Mouse (Mus musculus) midbrain, embryonic 10.5 days (tissue): Measurements from ENCODE around the gene Gigyf1. TPM values are rescaled to one million over a fixed set of nuclear protein-coding genes. Genes with fewer than 3 reads are reported as not detected.

Source experiments
- DNase-seq: peaks from one replicate; pipeline ENCODE4 v3.0.0-alpha.2; 2017; ENCODE audit warnings: low spot score
- H3K27ac ChIP-seq: fragments of 300-500 bp; sonication (generic); replicated peaks from 2 replicates; pipeline ENCODE4 v1.5.1; 2016; ENCODE audit warnings: mild to moderate bottlenecking
- H3K27me3 ChIP-seq: fragments of 300-500 bp; sonication (generic); 2 replicates; pipeline ENCODE4 v1.6.1; 2016; ENCODE audit warnings: low read depth, mild to moderate bottlenecking; ENCODE audit not compliant: poor library complexity, severe bottlenecking
- H3K36me3 ChIP-seq: fragments of 300-500 bp; sonication (generic); 2 replicates; pipeline ENCODE4 v1.6.1; 2016; ENCODE audit warnings: mild to moderate bottlenecking, moderate library complexity
- H3K4me1 ChIP-seq: fragments of 300-500 bp; sonication (generic); 2 replicates; pipeline ENCODE4 v1.6.1; 2016
- H3K4me3 ChIP-seq: fragments of 300-500 bp; sonication (generic); 2 replicates; pipeline ENCODE4 v1.5.1; 2016; ENCODE audit warnings: mild to moderate bottlenecking, moderate library complexity
- H3K9me3 ChIP-seq: fragments of 300-500 bp; sonication (generic); replicated peaks from 2 replicates; pipeline ENCODE4 v1.6.1; 2016; ENCODE audit warnings: mild to moderate bottlenecking
- WGBS: fragments of 180-500 bp; shearing (Covaris S2); methylation state at CpG from one replicate; pipeline ENCODE4 v1.1.7; 2016; 5-methylcytosine and 5-hydroxymethylcytosine counted together
- polyA plus RNA-seq: library from polyadenylated mRNA; unstranded; fragments of >200 nt; fragmentation: Nextera tagmentation; extraction: Ambion mirVana; gene quantifications from 2 replicates; pipeline ENCODE4 v1.2.1, GENCODE M21; 2016

The Gigyf1 gene
- polyA plus RNA-seq, 1 experiment from 2014 or later = 15.1 TPM

GRCm38 (mm10) chr5:137530588-137531413 is 12.5 kb downstream of the Gigyf1 start:
- H3K27ac ChIP-seq = peak overlapping the region; percentile 99
- peak; percentile 76 for DNase-seq
- H3K36me3 ChIP-seq = peaks cover 49% of the 10 kb centered on the region
- peak overlapping the region; percentile 95 for H3K4me3 ChIP-seq
- 1% methylated on average over 45 of the region's 46 CpGs for WGBS
- no peaks in the 10 kb centered on the region for H3K9me3 ChIP-seq
- H3K27me3 ChIP-seq = no peaks in the 10 kb centered on the region
- peaks cover 65% of the 10 kb centered on the region for H3K4me1 ChIP-seq

DNA sequence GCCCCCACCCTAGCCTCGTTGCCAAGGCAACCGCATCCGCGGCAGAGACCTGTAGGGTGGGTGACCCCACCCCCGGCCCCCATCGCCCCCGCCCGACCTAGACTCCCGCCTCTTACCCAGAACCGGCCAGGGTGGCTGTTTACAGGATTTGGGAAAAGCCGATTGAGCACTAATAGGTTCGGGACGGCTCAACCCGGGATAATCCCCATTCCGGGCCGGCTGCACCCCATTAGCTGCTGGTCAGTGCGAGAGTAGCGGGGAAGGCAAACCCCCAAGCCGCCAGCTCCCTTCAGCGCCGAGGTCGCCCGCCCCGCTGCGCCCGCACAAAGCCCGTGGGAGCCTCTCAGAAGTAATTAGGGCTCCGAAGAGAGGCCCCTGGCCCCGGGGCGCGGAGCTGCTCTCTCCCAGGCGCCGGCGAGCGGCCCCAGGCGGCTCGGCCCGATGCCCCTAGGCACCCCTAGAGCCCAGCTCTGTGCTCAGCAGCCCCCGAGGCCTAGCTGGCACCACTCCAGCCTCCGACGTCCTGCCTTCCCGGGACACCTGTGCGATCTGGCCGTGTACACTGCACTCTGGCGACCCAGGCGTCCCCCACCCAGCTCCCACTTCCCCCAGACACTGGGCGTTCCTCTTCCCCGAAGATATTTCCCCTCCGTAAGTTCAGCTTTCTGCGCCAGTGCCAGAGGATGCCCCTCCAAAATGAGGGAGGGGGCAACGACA is 13.2 kb downstream of the Gigyf1 start:
- H3K4me1 ChIP-seq = peaks cover 59% of the 10 kb centered on the region
- DNase-seq = peak; percentile 94
- WGBS = 0% methylated on average over 51 of the region's 51 CpGs

DNA sequence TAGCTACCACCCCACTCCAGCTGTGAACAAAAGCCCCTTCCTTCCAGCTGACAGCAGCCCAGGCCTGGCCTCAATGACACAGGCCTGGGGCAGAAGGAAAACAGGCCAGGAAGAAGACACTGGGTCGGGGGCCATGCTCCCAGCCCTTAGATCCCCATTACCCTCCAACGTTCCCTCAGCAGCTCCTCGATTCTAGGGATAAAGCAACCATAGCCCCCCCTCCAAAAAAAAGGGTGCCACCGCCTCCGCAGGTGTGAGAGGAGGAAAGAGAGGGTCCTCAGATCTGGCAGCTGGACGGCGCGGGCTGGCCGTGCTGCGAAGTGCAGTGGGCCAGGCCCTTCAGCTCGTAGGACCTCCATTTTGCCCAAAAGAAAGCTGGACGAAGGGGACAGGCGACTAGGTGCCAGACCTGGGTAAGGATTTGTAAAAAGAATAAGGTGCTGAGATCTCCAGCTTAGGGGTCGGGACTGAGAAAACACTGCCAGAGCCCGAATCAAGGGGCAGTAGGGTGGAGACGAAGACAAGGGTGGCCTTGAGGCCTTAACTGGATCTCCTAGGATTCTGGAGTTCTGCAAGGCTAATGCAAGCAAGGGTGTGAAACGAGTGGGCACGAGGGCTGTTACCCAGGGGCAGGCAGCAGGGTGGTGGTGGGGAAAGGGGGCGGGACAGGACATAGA is 13.9 kb downstream of the Gigyf1 start:
- Histone ChIP-seq H3K27me3 (no peaks in the 10 kb centered on the region), H3K9me3 (no peaks in the 10 kb centered on the region), H3K4me3 (peak overlapping the region; percentile 95), H3K36me3 (peaks cover 34% of the 10 kb centered on the region), H3K4me1 (peaks cover 52% of the 10 kb centered on the region), H3K27ac (peak overlapping the region; percentile 99)
- WGBS = under 1% methylated on average over 19 of the region's 19 CpGs
- peak; percentile 60 for DNase-seq

More for the DNA sequence above, 13.2 kb downstream of the Gigyf1 start:
- peak overlapping the region; percentile 99 for H3K27ac ChIP-seq
- H3K9me3 ChIP-seq = no peaks in the 10 kb centered on the region
- H3K27me3 ChIP-seq = no peaks in the 10 kb centered on the region
- peaks cover 41% of the 10 kb centered on the region for H3K36me3 ChIP-seq
- H3K4me3 ChIP-seq = peak overlapping the region; percentile 95

- H3K4me1 ChIP-seq = peaks cover 50% of the 10 kb centered on the region
- peak overlapping the region; percentile 99 for H3K27ac ChIP-seq
- no peak for DNase-seq
- H3K9me3 ChIP-seq = no peaks in the 10 kb centered on the region
- H3K36me3 ChIP-seq = peaks cover 29% of the 10 kb centered on the region
- WGBS = 0% methylated on average over 10 of the region's 12 CpGs
- H3K27me3 ChIP-seq = no peaks in the 10 kb centered on the region
- H3K4me3 ChIP-seq = peak overlapping the region; percentile 95
These were observed 14.4 kb downstream of the Gigyf1 start for GRCm38 (mm10) chr5:137532808-137533116.

GRCm38 (mm10) chr5:137533117-137533827 is 14.9 kb downstream of the Gigyf1 start, which contains the start of the genes Epo and Gnb2:
Epo (minus strand) TSS chr5:137533242.
Gnb2 (minus strand) TSS chr5:137533510.
- H3K27ac ChIP-seq = peak within 1 kb of the TSS; percentile 99
- peaks cover 47% of the 10 kb centered on the region for H3K4me1 ChIP-seq
- no peaks in the 10 kb centered on the region for H3K9me3 ChIP-seq
- peak; percentile 97 for DNase-seq
- no peaks in the 10 kb centered on the region for H3K27me3 ChIP-seq
- peaks cover 24% of the 10 kb centered on the region for H3K36me3 ChIP-seq
- WGBS = under 1% methylated on average over 40 of the region's 40 CpGs
- H3K4me3 ChIP-seq = peak within 1 kb of the TSS; percentile 95

DNA sequence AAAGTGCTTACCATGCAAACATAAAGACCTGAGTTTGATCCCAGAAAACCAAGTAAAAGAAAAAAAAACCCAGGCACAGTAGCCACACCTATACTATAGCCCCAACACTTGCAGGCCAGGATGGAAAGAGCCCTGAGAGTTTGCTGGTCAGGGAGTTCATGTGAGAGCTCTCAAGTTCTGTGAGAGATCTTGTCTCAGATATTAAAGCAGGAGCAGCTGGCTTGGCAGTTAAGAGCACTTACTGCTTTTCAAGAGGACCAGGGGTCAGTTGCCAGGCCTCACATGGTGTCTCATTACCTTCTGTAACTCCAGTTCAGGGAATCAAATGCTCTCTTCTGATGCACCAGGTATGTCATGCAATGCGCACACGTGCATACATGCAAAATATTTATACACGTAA is 16.4 kb downstream of the Gigyf1 start:
- WGBS = 97% methylated on average over 3 of the region's 3 CpGs
- Histone ChIP-seq H3K36me3 (peaks cover 9% of the 10 kb centered on the region), H3K9me3 (no peaks in the 10 kb centered on the region), H3K27ac (no peak overlapping the region), H3K4me1 (peaks cover 33% of the 10 kb centered on the region), H3K4me3 (no peak overlapping the region), H3K27me3 (no peaks in the 10 kb centered on the region)
- DNase-seq = no peak

DNA sequence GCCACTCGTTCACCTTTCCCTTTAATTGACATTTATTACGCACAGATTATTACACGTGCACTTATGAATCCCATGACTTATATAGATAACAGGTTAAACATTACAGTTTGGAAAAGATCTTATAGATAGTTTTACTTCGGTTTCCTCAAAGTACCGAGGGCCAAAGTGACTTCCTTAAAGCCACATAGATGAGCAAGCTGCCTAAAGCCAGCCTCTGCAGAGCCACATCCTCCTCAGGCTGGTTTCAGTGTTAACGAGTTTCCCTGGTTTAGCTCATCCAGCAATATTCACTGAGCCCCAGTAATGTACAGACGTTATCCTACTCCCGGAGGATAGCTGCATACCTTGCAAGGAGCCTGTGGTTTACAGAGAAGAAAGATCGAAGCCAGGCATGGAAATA is 17.0 kb downstream of the Gigyf1 start:
- WGBS = 86% methylated on average over 9 of the region's 9 CpGs

GRCm38 (mm10) chr5:137537461-137537860 is 19.1 kb downstream of the Gigyf1 start:
- H3K36me3 ChIP-seq = no peaks in the 10 kb centered on the region
- H3K9me3 ChIP-seq = no peaks in the 10 kb centered on the region
- peaks cover 12% of the 10 kb centered on the region for H3K4me1 ChIP-seq
- WGBS = 62% methylated on average over 4 of the region's 4 CpGs
- H3K4me3 ChIP-seq = no peak overlapping the region
- H3K27ac ChIP-seq = no peak overlapping the region
- no peaks in the 10 kb centered on the region for H3K27me3 ChIP-seq
- DNase-seq = no peak

More for the DNA sequence above, 17.0 kb downstream of the Gigyf1 start:
- H3K27me3 ChIP-seq = no peaks in the 10 kb centered on the region
- peaks cover 3% of the 10 kb centered on the region; the same call in 1 of the 2 replicates for H3K36me3 ChIP-seq
- H3K9me3 ChIP-seq = no peaks in the 10 kb centered on the region
- peaks cover 27% of the 10 kb centered on the region for H3K4me1 ChIP-seq
- H3K27ac ChIP-seq = no peak overlapping the region
- H3K4me3 ChIP-seq = no peak overlapping the region
- no peak for DNase-seq

DNA sequence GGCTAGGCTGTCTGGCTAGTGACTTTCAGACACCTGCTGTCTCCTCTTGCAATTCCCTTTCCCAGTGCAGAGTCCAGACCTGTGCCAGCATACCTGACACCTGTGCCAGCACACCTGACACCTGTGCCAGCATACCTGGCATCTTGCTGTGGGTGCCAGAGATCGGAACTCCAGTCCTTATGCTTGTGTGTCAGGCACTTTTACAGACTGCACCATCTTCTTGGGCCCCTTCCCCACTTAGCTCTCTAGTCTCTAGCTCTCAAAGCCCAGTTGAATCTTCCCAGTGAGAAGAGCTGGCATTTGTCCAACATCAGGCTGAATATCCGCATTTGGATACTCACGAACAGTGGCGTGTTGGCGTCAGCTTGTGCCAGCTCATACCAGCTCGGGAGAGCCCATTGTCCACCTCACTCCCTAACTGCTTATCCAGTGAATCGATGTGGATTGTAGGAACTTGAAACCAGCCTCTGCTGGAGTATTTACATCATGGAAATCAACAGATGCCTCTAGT is 21.0 kb downstream of the Gigyf1 start:
- no peak for DNase-seq
- peaks cover 5% of the 10 kb centered on the region; the same call in 1 of the 2 replicates for H3K4me1 ChIP-seq
- no peak overlapping the region for H3K27ac ChIP-seq
- WGBS = 80% methylated on average over 7 of the region's 7 CpGs
- no peak overlapping the region for H3K4me3 ChIP-seq
- no peaks in the 10 kb centered on the region for H3K9me3 ChIP-seq
- H3K36me3 ChIP-seq = no peaks in the 10 kb centered on the region
- H3K27me3 ChIP-seq = no peaks in the 10 kb centered on the region

GRCm38 (mm10) chr5:137540991-137541390 is 22.6 kb downstream of the Gigyf1 start:
- WGBS = 83% methylated on average over 6 of the region's 6 CpGs
- no peak for DNase-seq
- no peak overlapping the region for H3K4me3 ChIP-seq
- no peak overlapping the region for H3K27ac ChIP-seq
- H3K36me3 ChIP-seq = no peaks in the 10 kb centered on the region
- H3K27me3 ChIP-seq = no peaks in the 10 kb centered on the region
- H3K4me1 ChIP-seq = peaks cover 5% of the 10 kb centered on the region; the same call in 1 of the 2 replicates
- no peaks in the 10 kb centered on the region for H3K9me3 ChIP-seq

GRCm38 (mm10) chr5:137541768-137542540 is 23.6 kb downstream of the Gigyf1 start:
- Histone ChIP-seq H3K4me3 (no peak overlapping the region), H3K27me3 (no peaks in the 10 kb centered on the region), H3K36me3 (no peaks in the 10 kb centered on the region), H3K9me3 (no peaks in the 10 kb centered on the region), H3K4me1 (peaks cover 5% of the 10 kb centered on the region; the same call in 1 of the 2 replicates), H3K27ac (no peak overlapping the region)
- WGBS = 81% methylated on average over 5 of the region's 5 CpGs
- DNase-seq = no peak
